Mouse (Mus musculus): ENCODE measurements around the gene Chchd1. TPM values are rescaled to one million over a fixed set of nuclear protein-coding genes. Genes with fewer than 3 reads are reported as not detected.

Gene Chchd1
- total RNA-seq, 2 experiments from 2014 or later = 61.3 to 67.0 TPM

DNA sequence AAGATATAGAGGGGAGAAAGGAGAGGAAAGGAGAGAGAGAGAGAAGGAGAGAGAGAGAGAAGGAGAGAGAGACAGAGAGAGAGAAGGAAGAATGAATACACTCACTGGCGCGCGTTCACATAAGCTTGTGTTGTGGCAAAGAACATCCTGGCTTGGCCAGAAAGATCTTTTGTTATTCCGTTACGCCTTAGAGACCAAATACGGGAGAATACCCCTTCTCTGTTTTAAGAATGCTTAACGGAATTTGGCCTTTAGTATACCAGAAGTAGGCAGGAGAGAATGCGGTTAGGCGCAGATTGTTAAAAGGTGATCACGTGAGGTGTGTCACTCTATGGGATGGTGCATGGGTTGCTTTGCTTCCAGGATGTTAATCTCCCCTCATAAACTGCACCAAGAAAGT, 5.4 kb downstream of the Chchd1 start:
- DNase-seq (ENCODE audit: extremely low spot score in 1 of 2, low spot score in 2 of 2) = no peak
- intact Hi-C loops (cut with DNase I) = no loop called here

DNA sequence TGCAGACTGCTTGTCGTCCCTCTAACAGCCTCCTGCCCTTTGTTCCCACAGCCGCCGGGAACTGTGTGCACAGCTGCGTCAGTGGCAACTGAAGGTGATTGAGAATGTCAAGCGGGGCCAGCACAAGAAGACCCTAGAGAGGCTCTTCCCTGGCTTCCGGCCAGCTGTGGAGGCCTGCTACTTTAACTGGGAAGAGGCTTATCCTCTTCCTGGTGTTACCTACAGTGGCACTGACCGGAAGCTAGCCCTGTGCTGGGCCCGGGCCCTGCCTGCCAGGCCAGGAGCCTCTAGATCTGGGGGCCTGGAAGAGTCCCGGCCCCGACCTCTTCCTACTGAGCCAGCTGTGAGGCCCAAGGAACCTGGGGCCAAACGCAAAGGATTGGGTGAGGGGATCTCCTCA, 11.0 kb downstream of the Chchd1 start:
- DNase-seq (ENCODE audit: extremely low spot score in 1 of 2, low spot score in 2 of 2) = no peak
- intact Hi-C loops (cut with DNase I) = no loop called here

DNA sequence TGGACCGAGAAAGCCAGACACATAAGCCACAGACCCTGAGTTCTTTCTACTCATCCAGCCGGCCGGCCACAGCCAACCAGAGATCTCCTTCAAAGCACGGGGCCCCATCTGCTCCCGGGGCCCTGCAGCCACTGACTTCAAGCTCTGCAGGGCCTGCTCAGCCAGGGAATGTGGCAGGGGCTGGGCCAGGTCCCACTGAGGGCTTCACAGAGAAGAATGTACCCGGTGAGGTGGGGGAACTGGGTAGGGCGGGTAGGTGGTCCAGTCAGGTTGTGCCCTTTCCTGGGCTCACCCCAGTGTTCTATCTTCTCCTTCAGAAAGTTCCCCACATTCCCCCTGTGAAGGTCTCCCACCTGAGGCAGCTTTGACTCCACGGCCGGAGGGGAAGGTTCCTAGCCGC, 15.6 kb downstream of the Chchd1 start:
- no peak for DNase-seq (ENCODE audit: extremely low spot score in 1 of 2, low spot score in 2 of 2)
- intact Hi-C loops (cut with DNase I) = no loop called here

DNA sequence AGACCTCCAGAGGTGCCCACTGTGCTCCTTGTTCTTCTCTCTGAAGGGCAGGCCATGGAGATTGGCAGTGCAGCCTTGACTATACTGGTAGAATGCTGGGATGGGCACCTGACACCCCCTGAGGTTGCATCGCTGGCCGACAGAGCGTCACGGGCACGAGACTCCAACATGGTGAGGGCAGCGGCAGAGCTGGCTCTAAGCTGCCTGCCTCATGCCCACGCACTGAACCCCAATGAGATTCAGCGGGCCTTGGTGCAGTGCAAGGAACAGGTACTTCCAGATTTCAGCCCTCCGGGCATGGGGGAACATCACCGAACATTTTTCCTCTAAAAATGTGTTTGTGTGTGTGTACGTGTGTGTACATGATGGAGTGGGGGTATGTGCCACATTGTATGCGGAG, 17.0 kb downstream of the Chchd1 start:
- intact Hi-C loops (cut with DNase I) = loop anchor here (10.0 kb wide), 1 partner anchor 295 kb away; no protein-coding TSS in a partner anchor
- DNase-seq (ENCODE audit: extremely low spot score in 1 of 2, low spot score in 2 of 2) = no peak

DNA sequence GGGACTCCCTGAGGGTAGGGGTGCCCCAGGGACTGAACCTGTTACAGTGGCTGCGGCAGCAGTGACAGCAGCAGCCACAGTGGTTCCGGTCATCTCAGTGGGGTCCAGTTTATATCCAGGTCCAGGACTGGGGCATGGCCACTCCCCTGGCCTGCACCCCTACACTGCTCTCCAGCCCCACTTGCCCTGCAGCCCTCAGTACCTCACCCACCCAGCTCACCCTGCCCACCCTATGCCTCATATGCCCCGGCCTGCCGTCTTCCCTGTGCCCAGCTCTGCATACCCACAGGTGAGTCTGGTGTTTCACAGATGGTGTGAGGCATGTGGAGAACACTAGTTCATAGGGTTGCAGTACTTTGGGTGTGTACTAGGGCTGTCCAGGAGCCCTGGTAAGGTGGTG, 18.6 kb downstream of the Chchd1 start:
- intact Hi-C loops (cut with DNase I) = loop anchor here (10.0 kb wide), 1 partner anchor 293 kb away; no protein-coding TSS in a partner anchor

DNA sequence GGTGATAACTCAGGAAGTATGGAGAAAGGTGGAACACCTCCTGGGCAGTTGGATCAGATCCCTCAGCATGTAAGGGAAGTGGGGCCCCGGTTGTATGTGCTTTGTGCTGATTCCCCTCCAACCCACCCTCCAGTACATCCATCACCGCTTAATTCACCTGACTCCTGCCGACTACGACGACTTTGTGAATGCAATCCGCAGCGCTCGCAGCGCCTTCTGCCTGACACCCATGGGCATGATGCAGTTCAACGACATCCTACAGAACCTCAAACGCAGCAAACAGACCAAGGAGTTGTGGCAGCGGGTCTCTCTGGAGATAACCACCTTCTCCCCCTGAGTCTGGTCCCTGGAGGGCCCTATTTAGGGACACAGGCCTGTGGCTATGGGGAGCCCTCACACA, 20.2 kb downstream of the Chchd1 start:
- intact Hi-C loops (cut with DNase I) = loop anchor here (10.0 kb wide), 1 partner anchor 292 kb away; no protein-coding TSS in a partner anchor
- DNase-seq (ENCODE audit: extremely low spot score in 1 of 2, low spot score in 2 of 2) = no peak

More for the DNA sequence above, 18.6 kb downstream of the Chchd1 start:
- no peak for DNase-seq (ENCODE audit: extremely low spot score in 1 of 2, low spot score in 2 of 2)

DNA sequence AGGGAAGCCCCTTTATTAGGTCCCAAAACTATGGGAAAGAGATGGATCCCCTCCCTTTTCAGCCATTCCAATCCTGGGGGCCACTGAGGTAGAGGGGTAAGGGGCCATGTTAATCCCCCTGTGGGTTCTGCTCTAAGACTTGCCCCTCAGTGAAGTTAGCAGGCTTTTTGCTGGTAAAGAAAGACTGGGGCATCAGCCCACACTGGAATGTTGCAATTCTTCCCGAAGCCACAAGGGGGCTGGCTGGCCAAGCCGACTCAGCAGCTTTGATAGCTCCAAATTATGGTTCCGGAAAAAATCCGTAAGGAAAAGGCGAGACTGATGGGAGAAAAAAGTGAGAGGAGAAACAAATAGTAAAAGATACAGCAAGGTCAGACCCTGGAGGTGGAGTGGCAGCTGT, 21.2 kb downstream of the Chchd1 start:
- intact Hi-C loops (cut with DNase I) = loop anchor here (10.0 kb wide), 1 partner anchor 291 kb away; no protein-coding TSS in a partner anchor

DNA sequence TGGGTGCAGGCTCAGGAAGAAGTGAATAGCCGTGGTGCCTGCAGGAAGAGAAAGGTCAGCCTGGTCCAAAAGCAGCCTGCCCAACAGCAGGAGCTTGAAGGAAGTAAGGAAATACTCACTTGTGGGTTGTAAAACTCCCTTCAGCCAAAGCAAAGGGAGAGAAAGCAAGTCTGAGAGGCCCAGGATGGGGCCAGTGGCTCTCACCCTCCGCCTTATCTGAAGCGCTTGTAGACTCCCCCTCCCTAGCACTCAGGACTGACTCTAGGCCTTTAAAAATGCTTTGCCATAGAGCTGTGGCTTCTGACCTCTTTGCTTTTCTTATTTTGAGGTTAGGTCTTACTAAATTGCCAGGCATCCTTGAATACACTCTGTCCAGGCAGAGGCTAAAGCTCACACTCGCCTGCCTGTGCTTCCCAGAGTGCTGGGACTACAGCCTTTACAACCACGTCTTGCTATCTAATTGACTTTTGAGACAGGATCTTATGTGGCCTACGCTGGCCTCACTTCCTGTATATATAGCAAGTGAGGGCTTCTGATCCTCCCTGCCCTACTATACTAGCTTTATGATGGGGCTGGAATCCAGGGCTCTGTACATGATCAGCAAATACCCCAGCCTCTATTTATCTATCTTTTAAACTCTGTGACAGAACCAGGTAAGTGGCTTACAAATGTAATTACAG, 23.0 kb downstream of the Chchd1 start:
- DNase-seq (ENCODE audit: extremely low spot score in 1 of 2, low spot score in 2 of 2) = no peak
- intact Hi-C loops (cut with DNase I) = loop anchor here (10.0 kb wide), 1 partner anchor 289 kb away; no protein-coding TSS in a partner anchor

More for the DNA sequence above, 21.2 kb downstream of the Chchd1 start:
- DNase-seq (ENCODE audit: extremely low spot score in 1 of 2, low spot score in 2 of 2) = peak; percentile 67 to 74

DNA sequence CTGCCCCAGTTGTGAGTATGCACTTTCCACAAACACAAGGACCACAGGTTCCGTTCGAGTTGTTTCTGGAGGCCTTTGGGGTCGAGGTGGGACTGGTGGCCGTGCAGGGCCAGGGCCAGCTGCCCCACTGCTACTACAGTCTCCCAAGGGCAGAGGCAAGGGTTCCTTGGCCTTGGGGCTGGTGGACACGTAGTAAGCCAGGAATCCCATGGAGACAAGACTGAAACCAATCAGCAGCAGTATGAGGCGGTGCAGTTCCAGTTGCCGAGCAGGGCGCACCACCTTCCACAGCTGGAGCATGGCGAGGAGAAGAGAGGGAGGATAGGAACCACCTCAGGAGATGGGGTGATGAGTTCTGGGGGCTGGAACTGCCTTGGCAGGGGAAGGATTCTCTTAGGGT, 27.1 kb downstream of the Chchd1 start:
- no peak for DNase-seq (ENCODE audit: extremely low spot score in 1 of 2, low spot score in 2 of 2)
- intact Hi-C loops (cut with DNase I) = loop anchor here (5.0 to 10.0 kb wide), 2 partner anchors 142 to 285 kb away; no protein-coding TSS in a partner anchor

DNA sequence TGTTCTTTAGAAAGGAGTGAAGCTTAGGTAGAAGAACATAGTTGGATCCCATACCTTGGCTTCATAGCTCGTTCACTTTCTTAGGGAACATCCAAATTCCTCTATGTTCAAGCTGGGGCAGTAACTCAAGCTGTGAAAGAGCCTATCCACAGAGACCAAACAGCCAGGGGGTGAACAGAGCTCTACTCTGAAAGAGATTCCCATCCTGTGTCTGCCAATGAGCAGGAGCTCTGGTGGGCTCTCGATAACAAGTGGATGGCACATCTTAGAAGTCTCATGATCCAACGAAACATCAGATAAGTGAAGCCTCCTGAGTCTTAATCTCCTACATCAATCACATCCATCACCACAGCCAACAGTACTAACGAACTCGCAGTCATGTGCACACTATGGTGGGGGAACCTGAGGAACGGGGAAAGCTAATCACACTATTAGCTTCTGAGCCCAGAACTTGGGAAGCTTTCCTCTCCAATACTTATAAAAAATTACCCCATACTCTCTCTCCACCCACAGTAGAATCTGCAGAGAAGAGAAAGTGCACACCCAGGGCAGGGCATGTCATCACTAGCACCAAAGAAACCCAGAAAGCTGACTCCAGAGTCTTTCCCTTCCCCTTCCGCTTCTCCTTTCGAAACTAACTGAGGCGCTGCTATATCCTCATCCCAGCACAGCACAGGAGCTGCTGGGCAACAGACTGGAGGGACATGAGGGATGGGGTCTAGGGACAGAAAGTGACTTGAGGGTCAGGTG, 28.2 kb downstream of the Chchd1 start:
- no peak for DNase-seq (ENCODE audit: extremely low spot score in 1 of 2, low spot score in 2 of 2)
- intact Hi-C loops (cut with DNase I) = loop anchor here (5.0 kb wide), 1 partner anchor 141 kb away; no protein-coding TSS in a partner anchor

DNA sequence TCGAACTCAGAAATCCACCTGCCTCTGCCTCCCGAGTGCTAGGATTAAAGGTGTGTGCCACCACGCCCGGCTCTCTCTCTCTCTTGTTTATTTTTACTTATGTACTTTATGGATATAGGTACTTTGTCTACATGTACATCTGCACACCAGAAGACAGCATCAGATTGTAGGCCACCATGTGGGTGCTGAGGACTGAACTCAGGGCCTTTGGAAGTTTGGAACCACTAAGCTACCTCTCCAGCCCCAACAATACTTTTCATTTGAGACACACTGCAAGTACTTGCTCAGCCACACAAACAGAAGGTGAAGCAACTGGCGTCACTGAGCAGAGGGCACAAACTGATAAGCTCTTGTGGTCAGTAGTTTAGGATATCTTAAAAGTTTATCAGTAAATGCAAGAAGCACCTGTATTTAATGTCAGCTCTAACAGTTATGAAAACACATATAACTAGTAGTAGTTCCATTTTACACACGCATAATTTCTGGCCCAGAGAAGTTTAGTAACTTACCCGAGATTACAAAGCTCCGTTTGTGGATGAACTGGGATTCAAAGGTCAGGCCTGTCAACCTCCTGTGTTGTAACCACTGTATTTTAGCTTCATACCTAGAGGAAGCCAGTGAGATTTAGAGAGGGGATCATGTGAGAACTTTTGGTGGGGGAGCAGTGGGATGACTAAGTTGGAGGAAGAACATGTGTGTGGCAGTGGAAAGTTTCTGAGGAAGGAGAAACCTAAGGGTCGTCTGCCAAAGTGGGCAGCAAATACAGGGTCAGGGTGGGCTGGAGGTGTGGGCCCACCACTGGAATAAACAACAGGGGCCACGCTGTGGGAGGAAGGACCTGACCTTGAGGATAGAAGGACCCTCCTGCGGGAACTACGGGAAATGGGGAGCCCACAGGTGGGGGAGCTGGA, 30.5 kb downstream of the Chchd1 start:
- DNase-seq (ENCODE audit: extremely low spot score in 1 of 2, low spot score in 2 of 2) = no peak
- intact Hi-C loops (cut with DNase I) = loop anchor here (5.0 kb wide), 1 partner anchor 139 kb away; no protein-coding TSS in a partner anchor

DNA sequence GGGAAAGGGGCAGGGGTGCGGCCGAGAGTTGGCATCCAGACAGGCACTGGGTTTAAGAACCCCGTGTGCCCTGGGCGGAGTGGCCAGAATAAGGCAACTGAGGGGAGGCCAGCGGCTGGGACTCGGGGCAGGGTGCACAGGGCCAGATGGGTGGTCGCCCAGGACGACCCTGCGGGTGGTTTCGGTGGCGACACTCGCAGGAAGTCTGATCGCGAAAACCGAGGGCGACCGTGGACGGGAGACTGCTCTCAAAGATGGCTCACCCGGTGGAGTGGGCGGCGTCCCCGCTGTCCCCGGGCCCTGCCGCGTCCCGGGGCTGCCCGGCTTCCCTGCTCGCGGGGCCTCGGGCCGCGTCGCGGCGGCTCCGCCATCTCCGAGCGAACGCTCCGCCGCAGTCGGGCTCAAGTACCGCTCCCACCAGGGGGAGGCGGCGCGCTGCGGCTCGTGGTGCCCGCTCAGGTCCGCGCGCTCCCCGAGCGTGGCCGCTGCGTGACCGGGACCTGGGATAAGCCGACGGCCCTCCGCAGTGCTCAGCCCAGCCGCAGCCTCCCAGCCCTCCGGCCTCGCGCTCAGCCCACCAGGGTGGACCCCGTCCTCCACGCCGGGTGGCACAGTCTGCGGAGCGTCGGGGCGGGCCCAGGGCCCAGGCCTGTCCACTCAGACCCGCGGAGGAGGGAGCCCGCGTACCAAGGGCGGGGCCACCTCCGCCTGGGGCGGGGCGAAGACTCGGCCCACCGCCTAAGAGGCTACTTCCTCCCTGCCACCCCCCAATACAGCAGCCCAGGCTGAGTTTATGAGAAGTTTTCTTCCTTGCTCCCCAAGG, 31.4 kb downstream of the Chchd1 start, which contains the start of gene Ndst2:
Ndst2 (minus strand) TSS at position 611 of the 823 bp plus-strand sequence.
- intact Hi-C loops (cut with DNase I) = loop anchor here (5.0 kb wide), 1 partner anchor 138 kb away; no protein-coding TSS in a partner anchor
- DNase-seq (ENCODE audit: extremely low spot score in 1 of 2, low spot score in 2 of 2) = peak; percentile 75 to 93

DNA sequence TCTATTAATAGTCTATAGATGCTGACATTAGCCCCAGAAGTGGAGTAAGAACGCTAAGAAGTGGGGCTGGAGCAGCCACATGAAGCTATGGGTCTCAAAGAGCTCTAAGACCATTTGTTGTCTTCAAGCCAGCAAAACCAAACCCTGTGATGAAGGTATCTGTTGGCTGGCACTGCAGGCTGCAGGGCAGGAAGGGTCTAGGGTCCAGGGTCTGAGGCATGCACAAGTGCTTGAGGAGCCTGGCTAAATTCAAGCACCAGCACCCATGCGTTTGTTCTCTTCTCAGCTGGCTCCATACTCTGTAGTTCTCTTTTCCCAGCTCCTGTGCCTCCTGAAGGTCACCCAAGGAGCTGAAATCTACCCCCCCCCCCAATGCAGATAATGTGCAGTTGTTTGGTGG, 32.2 kb downstream of the Chchd1 start:
- no peak for DNase-seq (ENCODE audit: extremely low spot score in 1 of 2, low spot score in 2 of 2)
- intact Hi-C loops (cut with DNase I) = no loop called here

DNA sequence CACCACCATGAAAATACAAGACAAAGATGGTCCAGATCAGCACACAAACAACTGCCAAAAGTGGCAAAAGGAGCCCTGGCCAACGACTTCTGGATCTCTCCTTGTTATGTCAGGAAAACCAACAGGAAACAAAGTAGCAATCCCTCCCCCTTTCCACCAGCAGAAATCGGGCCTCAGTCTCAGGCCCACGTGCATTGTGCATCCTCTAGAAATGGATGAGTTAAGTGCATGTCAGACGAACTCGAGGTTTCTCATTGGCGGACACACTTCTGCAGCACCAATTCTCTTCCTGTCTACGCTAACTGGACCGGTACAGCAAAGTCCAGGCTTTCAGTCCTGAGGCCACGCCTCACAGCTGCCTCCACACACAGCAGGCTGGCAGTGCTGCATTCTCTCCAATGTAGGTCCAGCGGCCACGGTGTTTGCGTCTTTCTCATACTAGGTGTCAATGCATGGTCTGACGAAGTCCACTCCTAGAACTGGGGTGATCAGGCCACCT, 33.1 kb downstream of the Chchd1 start:
- intact Hi-C loops (cut with DNase I) = no loop called here
- no peak for DNase-seq (ENCODE audit: extremely low spot score in 1 of 2, low spot score in 2 of 2)

DNA sequence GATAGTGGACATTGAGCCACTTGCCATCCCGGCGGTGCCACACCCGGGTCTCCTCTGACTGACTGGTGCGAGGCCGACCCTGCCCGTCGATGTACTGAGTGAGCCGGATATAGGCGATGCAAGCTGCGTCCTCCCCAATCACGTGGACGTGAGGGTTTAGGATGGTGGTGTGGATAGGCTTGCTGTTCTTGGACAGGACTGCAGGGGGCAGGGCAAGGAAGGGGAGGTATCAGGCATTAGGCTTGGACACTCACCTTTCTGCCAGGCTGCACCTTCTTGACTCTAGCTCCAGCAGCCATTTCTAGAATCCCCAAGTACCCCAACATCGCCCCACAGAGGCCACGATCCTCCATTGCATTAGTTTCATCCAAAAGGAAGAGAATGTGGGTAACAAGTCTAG, 34.5 kb downstream of the Chchd1 start:
- intact Hi-C loops (cut with DNase I) = no loop called here

DNA sequence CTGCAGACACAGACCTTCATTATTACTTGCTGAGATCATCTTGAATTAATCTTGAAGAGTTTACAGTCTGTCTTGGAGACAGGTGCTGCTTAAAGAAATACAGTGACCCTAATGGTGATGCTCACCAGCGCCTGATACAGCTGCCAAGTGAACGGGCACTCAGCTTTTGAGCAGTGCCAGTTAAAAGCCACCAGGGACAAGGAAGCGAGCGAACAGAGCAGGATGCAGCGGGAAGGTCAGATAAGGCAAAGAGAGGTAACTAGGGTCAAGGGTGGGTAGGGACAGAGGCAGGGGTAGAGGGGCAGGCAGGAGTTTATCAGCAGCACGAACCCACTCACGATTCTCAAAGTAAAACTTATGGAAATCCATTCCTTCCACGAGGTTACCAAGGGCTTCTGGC, 35.7 kb downstream of the Chchd1 start:
- intact Hi-C loops (cut with DNase I) = no loop called here
- no peak for DNase-seq (ENCODE audit: extremely low spot score in 1 of 2, low spot score in 2 of 2)

More for the DNA sequence above, 34.5 kb downstream of the Chchd1 start:
- DNase-seq (ENCODE audit: extremely low spot score in 1 of 2, low spot score in 2 of 2) = peak in 1 of 2 experiments; percentile 77

DNA sequence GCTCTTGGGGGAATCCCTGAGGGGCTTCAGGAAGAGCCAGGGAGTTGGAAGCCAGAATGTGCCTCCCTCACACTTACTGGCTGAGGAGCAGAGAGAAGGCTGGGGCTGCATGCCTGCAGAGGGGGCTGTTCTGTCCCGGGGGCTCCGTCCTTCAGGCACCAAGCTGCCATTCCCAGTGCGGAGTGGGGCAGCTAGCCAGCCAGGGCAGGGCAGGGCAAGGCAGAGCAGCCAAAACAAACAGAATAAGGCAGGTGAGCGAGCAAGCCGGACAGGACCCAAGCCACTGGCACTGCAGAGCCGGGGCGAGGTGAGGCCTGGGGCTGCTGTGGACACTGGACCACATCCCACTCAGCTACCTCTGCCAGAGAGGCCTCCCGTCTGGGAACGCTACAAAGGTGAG, 38.5 kb downstream of the Chchd1 start:
- intact Hi-C loops (cut with DNase I) = loop anchor here (10.0 kb wide), 1 partner anchor 284 kb away; no protein-coding TSS in a partner anchor
- DNase-seq (ENCODE audit: extremely low spot score in 1 of 2, low spot score in 2 of 2) = no peak

DNA sequence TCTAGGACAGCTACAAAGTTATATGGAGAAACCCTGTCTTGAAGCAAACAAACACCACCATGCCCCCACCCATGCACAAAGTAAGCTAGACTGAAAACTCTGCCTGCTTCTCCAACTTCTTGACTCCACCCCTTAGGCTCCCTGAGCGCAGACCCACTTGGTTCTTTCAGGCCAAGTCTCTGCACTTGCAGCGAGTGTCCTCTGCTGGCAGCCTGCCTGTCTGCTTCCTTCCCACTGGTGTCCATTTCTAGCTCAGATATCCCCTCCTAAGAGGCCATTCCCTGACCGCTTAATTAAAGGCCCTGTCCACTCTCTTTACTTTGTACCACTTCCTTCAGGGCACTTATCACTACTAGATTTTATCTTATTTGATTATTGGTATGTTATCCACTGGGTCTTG, 40.8 kb downstream of the Chchd1 start:
- intact Hi-C loops (cut with DNase I) = loop anchor here (10.0 kb wide), 1 partner anchor 281 kb away; no protein-coding TSS in a partner anchor
- no peak for DNase-seq (ENCODE audit: extremely low spot score in 1 of 2, low spot score in 2 of 2)
